Mouse (Mus musculus): Measurements from ENCODE around the gene Asb10.

Gene Asb10

GRCm38 (mm10) chr5:24535731-24536130, 5.0 kb downstream of the Asb10 start:
- DNase-seq: no peak

- DNase-seq: peak; percentile 43
These were observed 6.5 kb downstream of the Asb10 start for GRCm38 (mm10) chr5:24534292-24534691.

GRCm38 (mm10) chr5:24533391-24533790, 7.4 kb downstream of the Asb10 start:
- no peak for DNase-seq

- peak; percentile 92 for DNase-seq
These were observed 10.6 kb downstream of the Asb10 start for GRCm38 (mm10) chr5:24530042-24530689.

- no peak for DNase-seq
These were observed 13.0 kb downstream of the Asb10 start for GRCm38 (mm10) chr5:24527780-24528179.

- peak; percentile 53 for DNase-seq
These were observed 13.9 kb downstream of the Asb10 start, which contains the start of gene Gbx1 for GRCm38 (mm10) chr5:24526889-24527230. TSS of gene Gbx1 (minus strand) at chr5:24527202.

- DNase-seq: peak; percentile 27
These were observed 14.4 kb downstream of the Asb10 start for GRCm38 (mm10) chr5:24526190-24526888.

GRCm38 (mm10) chr5:24525360-24526189, 15.2 kb downstream of the Asb10 start:
- no peak for DNase-seq

GRCm38 (mm10) chr5:24524522-24524921, 16.3 kb downstream of the Asb10 start:
- no peak for DNase-seq

- no peak for DNase-seq
These were observed 17.0 kb downstream of the Asb10 start for GRCm38 (mm10) chr5:24523806-24524205.

DNA sequence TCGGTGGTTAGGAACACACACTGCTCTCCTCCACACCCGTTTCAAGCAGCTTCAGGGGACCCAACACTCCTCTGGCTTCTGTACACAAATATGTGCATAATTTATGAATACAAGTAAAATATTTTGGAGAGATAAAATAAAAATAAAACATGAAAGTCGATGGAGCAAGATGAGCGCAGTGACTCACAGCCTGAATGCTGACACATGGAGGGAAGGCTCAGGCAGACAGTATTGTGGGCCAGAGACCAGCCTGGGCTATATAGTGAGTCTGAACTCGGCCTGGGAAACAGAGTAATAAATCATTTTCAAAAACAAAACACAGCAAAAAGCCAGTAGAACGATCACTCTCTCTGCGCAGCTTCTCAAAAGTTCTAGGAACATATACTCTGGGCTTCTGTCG, 19.4 kb downstream of the Asb10 start:
- DNase-seq: no peak

DNA sequence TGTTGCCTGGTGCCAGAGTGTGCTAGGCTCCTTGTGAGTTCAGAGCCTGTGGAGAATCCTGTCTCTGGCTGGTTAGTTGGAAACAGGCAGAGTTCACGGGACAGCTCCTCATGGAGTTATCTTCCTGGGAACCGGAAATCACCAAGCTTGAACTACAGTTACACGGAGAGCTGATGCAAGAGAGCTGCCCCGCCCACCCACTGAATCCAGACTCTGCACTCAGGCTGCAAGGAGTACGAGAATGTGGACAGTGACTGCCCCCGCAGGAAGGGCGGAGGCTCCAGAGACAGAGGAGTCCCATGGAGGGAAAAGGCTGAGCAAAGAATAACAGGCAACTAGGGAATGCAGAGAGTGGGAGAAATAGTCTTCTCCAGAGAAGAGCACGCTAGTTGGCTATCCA, 28.5 kb downstream of the Asb10 start:
- no peak for DNase-seq

GRCm38 (mm10) chr5:24510635-24511034, 30.1 kb downstream of the Asb10 start:
- DNase-seq: peak; percentile 64

GRCm38 (mm10) chr5:24508406-24508805, 32.4 kb downstream of the Asb10 start:
- DNase-seq: no peak

GRCm38 (mm10) chr5:24505513-24505912, 35.3 kb downstream of the Asb10 start:
- DNase-seq: no peak

DNA sequence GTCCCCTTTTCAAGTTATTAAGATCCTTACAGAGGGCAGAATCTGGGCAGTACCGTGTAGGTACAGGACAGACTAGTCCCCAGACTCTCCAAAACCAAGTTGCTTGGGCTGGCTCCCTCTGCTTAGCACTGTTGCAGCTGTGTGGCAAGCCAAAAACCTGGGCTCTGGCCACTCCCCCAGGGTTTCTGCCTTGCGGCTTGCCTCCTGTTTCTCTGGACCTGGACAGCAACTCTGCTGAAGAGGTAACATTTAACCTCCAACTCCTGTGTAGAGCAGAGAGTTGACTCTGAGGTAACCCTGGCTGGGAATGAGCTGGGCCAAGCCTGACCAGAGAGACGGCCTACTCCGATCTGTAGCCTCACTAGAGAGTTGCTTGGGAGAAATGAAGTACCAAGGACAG, 38.0 kb downstream of the Asb10 start:
- no peak for DNase-seq

GRCm38 (mm10) chr5:24500851-24501250, 39.9 kb downstream of the Asb10 start:
- no peak for DNase-seq

- DNase-seq: no peak
These were observed 41.7 kb downstream of the Asb10 start for GRCm38 (mm10) chr5:24499113-24499512.

DNA sequence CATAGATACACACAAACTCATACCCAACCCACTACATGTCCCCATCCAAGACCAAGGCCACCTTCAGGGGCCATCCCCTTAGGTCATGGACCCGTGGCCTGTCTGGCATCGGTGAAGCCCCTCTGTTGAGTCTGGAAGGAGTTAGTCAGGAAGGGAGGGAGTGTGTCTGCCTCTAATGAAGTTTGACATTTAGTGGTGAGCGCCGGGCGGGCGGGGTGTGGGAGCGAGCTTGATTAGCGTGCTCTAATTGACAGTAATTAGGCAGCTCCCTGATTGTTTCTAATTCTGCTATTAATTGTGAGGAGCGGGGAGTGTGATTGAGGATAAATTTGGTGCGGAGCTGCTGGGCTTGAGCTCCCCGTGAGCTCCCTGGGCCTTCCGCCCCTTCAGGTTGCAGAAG, 43.3 kb downstream of the Asb10 start:
- DNase-seq: no peak

GRCm38 (mm10) chr5:24496756-24497155, 44.0 kb downstream of the Asb10 start:
- no peak for DNase-seq

GRCm38 (mm10) chr5:24495019-24495418, 45.8 kb downstream of the Asb10 start:
- DNase-seq: no peak

GRCm38 (mm10) chr5:24492546-24493285, 48.1 kb downstream of the Asb10 start:
- DNase-seq: no peak

GRCm38 (mm10) chr5:24490413-24490920, 50.3 kb downstream of the Asb10 start:
- DNase-seq: no peak
